Mouse (Mus musculus) C2C12 (cell line): ENCODE measurements around the gene Ccdc87.
"Not testable (repeated sequence)": the region's sequence is repeated elsewhere in the genome, so short reads cannot be mapped to it uniquely, and the experiment has no call there.

Experiments used
- CEBPB ChIP-seq: IDR thresholded peaks from one replicate; pipeline ENCODE4 v1.6.1; 2011; ENCODE audit warnings: low read depth, mild to moderate bottlenecking, control low read depth, moderate library complexity
- CTCF ChIP-seq: IDR thresholded peaks from one replicate; pipeline ENCODE4 v1.5.1; 2011; ENCODE audit not compliant: control insufficient read depth, insufficient read depth, insufficient read length
- FOSL1 ChIP-seq: IDR thresholded peaks from one replicate; pipeline ENCODE4 v1.8.0; 2011; ENCODE audit warnings: mild to moderate bottlenecking, low read length; ENCODE audit not compliant: poor library complexity, insufficient read depth, severe bottlenecking
- MAX ChIP-seq: IDR thresholded peaks from one replicate; pipeline ENCODE4 v1.6.1; 2011; ENCODE audit warnings: mild to moderate bottlenecking, control low read depth
- MYOD1 ChIP-seq: IDR thresholded peaks from one replicate; pipeline ENCODE4 v1.6.1; 2011; ENCODE audit warnings: low read depth; ENCODE audit not compliant: control insufficient read depth, insufficient read length
- MYOG ChIP-seq: IDR thresholded peaks from one replicate; pipeline ENCODE4 v1.6.1; 2011; ENCODE audit not compliant: control insufficient read depth, insufficient read length; ENCODE audit errors: extremely low read depth
- USF1 ChIP-seq: IDR thresholded peaks from one replicate; pipeline ENCODE4 v1.6.1; 2011; ENCODE audit warnings: low read depth, mild to moderate bottlenecking, control low read depth, moderate library complexity

DNA sequence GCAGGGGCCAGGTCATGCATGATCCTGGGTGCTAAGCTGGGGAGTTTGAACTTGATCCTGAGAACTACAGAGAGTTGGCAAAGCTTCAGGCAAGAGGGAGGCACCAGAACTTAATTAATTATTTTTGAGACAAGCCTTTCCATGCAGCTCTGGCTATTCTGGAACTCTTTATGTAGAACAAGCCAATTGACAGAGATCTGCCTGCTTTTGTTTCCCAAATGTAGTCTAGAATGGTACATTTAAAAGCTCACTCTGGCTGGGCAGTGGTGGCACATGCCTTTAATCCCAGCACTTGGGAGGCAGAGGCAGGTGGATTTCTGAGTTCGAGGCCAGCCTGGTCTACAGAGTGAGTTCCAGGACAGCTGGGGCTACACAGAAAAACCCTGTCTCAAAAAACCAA is 35.4 kb downstream of the Ccdc87 start:
- not testable (repeated sequence) for TF ChIP-seq USF1, CTCF, MYOG, MAX, FOSL1, CEBPB, MYOD1
